Mouse (Mus musculus) ovary, adult 18-20 months (tissue): ENCODE data around the gene Frmd5.

ENCODE experiments used
- DNase-seq: peaks from one replicate; pipeline ENCODE4 v3.0.0; 2022; ENCODE audit warnings: low spot score, mixed read lengths

Frmd5 gene

DNA sequence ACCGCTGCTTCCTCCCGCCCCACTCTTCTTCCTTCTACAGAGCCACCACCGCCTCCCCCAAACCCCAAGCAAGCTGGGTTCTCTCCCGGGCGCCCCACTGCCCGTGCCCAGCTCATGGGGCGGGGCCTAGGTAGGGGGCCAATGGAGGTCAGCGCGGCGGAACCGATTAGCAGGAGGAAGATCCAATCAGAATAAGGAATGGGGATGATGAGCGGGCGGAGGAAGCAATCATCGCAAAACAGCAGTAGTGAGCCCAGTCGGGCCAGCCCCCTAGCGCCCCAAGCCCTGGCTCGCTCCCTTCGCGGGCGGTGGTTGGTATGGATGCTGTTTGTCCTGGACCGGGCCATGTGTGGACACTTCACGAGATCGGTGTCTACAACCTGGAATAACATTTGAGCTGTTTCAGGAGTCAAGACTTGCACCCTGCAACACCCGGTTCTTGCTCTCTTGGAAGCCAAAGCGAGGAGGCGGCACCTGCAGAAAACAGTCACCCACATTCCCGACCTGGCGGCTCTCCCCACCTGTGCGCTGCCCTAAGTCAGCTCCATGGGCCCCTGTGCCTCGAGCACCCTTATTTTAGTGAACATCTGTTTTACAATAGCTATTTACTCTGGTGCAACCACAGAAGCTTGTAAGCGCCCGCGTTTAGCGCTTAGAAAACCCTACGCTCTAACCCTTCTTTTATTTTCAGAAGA, at the start of gene Frmd5:
Gene Frmd5 (minus strand): TSS at position 129 of the 695 bp plus-strand sequence.
- DNase-seq: peak; percentile 92

GRCm38 (mm10) chr2:121853974-121854373, 47.1 kb upstream of the Frmd5 start:
- no peak for DNase-seq

GRCm38 (mm10) chr2:121852045-121852444, 45.2 kb upstream of the Frmd5 start:
- no peak for DNase-seq

GRCm38 (mm10) chr2:121846050-121846449, 39.2 kb upstream of the Frmd5 start:
- no peak for DNase-seq

DNA sequence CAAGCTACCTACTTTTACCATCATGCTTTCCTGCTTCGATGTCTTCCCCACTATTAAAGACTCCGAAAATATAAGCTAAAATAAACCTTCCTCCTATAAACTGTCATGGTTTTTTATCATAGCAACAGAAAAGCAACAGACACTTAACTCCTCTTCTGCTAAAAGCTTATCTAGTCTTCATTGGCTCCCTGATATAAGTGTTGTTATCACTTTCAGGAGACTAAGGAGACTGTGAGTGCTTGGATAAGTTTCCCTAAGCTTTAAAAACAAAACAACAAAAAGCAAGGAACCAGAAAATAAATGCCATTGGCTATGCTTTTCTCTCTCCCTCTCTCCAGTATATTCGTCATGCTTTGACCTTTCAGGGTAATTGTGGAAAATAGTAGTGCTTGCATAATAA, 35.4 kb upstream of the Frmd5 start:
- no peak for DNase-seq

GRCm38 (mm10) chr2:121841453-121841852, 34.6 kb upstream of the Frmd5 start:
- no peak for DNase-seq

DNA sequence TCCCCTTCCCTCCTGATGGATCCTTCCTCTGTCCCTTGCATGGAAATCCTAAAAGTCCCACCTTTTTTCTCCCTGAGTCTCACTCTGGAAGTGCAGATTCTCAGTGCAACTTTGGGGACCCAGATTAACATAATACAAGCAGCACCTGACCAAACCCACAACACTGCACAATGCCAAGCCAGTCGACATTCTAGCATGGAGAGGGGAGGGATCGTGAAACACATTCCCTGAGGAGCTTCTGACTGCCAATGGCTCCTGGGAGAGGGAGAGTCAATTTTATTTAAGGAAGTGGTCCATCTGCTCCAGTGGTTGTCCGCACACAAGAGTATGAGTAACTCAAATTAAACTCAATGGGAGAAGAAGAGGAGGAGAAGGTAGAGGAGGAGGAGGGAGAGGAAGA, 28.0 kb upstream of the Frmd5 start:
- no peak for DNase-seq

GRCm38 (mm10) chr2:121832484-121832894, 25.6 kb upstream of the Frmd5 start:
- DNase-seq: no peak

DNA sequence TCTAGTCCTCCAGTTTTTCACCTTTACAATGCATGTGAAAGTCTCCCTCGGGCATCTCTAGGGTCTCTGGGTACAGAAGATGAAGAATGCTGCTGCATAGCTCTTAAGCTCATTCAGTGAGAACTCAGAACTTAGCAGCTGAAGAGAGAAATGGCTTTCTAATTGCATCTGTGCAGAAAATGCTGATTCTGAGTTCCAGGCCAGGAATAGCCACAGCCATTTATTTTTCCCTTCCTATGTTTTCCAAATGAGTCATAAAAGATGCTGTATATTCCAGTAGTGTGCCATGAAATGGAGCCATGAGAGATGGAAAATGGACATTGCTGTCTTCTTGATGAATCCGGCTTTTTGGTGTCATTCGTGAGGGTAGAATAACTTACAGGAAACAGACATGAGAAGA, 21.5 kb upstream of the Frmd5 start:
- no peak for DNase-seq

GRCm38 (mm10) chr2:121826189-121826588, 19.3 kb upstream of the Frmd5 start:
- no peak for DNase-seq

- no peak for DNase-seq
These were observed 17.8 kb upstream of the Frmd5 start for GRCm38 (mm10) chr2:121824653-121825052.

- DNase-seq: no peak
These were observed 14.9 kb upstream of the Frmd5 start for GRCm38 (mm10) chr2:121821787-121822186.

- peak; percentile 43 for DNase-seq
These were observed 4.0 kb upstream of the Frmd5 start for GRCm38 (mm10) chr2:121810876-121811275.

GRCm38 (mm10) chr2:121809126-121809525, 2.2 kb upstream of the Frmd5 start:
- DNase-seq: no peak

DNA sequence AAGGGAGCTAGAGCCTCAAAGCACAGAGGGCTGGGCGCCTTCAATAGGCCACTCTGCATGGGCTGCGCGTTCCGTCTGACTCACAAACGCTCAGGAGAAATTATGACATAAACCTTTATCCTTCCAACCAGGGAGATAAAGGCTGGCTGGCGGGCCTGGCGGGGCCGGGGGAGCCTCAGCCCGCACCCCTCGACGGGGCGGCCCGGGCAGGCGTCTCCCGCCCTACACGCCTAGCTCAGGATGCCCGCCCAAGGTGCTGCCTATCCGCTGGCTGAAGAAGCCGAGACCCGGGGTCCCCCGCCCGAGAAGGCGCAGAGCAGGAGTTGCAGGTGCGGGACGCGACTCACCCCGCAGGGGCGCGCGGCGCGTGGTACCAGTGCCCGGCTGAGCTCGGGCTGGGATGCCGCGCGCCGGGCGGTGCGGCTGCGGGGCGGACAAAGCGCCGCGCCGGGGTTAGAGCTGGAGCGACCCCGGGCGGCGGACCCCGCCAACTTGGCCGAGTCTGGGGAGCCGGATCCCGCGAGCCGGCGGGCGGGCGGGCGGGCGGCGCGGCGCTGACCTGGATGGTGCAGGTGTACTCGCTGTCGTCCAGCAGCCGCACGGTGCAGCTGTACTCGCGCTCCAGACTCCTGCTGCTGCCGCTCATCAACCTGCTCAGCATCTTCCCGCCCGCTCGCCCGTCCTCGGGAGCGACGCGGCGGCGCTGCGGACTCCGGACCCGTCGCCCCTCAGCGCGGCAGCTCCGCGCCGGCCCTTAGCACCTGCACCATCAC, 530 bp downstream of the Frmd5 start:
- no peak for DNase-seq

GRCm38 (mm10) chr2:121799051-121799450, 7.8 kb downstream of the Frmd5 start:
- no peak for DNase-seq

- no peak for DNase-seq
These were observed 10.9 kb downstream of the Frmd5 start for GRCm38 (mm10) chr2:121795995-121796394.

DNA sequence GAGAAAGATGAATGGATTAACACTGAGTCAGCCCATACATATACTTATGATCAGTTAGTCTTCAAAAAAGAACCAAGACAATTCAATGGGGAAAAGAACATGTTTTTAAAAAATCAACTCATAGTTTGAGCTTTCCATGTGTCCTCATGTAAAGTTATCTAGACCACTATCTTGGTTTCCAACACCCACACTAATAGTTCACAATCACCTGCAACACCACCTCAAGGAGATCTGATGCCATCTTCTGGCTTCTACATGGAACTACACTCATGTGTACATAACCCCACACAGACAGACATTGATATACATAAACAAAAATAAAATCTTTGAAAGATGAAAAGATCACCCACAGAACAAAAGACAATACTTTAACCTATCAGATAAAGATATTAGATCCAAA, 17.1 kb downstream of the Frmd5 start:
- no peak for DNase-seq

GRCm38 (mm10) chr2:121788415-121788814, 18.5 kb downstream of the Frmd5 start:
- no peak for DNase-seq

GRCm38 (mm10) chr2:121787767-121788166, 19.1 kb downstream of the Frmd5 start:
- peak; percentile 42 for DNase-seq

DNA sequence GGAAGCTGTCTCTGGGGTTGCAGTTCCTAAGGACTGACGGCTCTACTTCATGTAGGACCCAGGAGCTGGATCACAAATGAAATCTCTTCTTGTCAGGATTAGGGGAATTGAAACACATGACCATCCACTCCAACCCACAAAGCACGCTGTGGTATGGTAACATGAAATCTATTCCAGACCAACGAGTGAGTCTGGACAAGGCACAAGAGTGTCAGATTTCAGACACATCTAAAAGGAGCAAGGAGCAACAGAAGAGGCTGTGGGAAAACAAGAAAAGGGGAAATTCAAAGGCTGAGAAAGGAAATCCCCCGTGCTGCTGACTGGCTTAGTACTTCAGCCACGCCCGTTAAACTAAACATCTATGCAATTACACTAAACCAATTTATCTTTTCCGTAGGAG, 19.6 kb downstream of the Frmd5 start:
- DNase-seq: no peak

GRCm38 (mm10) chr2:121776219-121776618, 30.7 kb downstream of the Frmd5 start:
- DNase-seq: no peak

- no peak for DNase-seq
These were observed 42.0 kb downstream of the Frmd5 start for GRCm38 (mm10) chr2:121764851-121765250.

- no peak for DNase-seq
These were observed 45.0 kb downstream of the Frmd5 start for GRCm38 (mm10) chr2:121761861-121762260.
